Mouse (Mus musculus): ENCODE measurements at regions not wholly inside any gene's neighbourhood (a gene's known extent, or its start where the extent isn't known, plus 50 kb on each side); places are given as distances from the start of the nearest gene placed in this dataset.

GRCm38 (mm10) chr8:87229182-87229581 is 243.2 kb downstream of the Cbln1 start:
- H3K4me1 ChIP-seq (ENCODE audit: control insufficient read depth, insufficient read depth, low read length): no peaks in the 10 kb centered on the region
- WGBS: 90% methylated on average over 6 of the region's 6 CpGs
- no peaks in the 10 kb centered on the region for H3K9me3 ChIP-seq (replicated peaks; ENCODE audit: control insufficient read depth, low read length)
- no peak overlapping the region for H3K27ac ChIP-seq (ENCODE audit: low read length)
- H3K36me3 ChIP-seq (ENCODE audit: control insufficient read depth, insufficient read depth): no peaks in the 10 kb centered on the region
- no peak overlapping the region for H3K4me2 ChIP-seq (ENCODE audit: low read depth, low read length)
- no peaks in the 10 kb centered on the region for H3K27me3 ChIP-seq (ENCODE audit: control insufficient read depth, insufficient read depth, low read length)
- ATAC-seq (replicated peaks; ENCODE audit: extremely low read depth, insufficient read depth, low FRiP score): no peak
- H3K4me3 ChIP-seq (ENCODE audit: low read length): no peak overlapping the region
- no peak overlapping the region for H3K9ac ChIP-seq (ENCODE audit: low read length)

GRCm38 (mm10) chr8:87228777-87229176 is 243.6 kb downstream of the Cbln1 start:
- no peak overlapping the region for H3K9ac ChIP-seq (ENCODE audit: low read length)
- no peak overlapping the region for H3K27ac ChIP-seq (ENCODE audit: low read length)
- H3K9me3 ChIP-seq (replicated peaks; ENCODE audit: control insufficient read depth, low read length): no peaks in the 10 kb centered on the region
- no peak for ATAC-seq (replicated peaks; ENCODE audit: extremely low read depth, insufficient read depth, low FRiP score)
- no peaks in the 10 kb centered on the region for H3K27me3 ChIP-seq (ENCODE audit: control insufficient read depth, insufficient read depth, low read length)
- 83% methylated on average over 6 of the region's 6 CpGs for WGBS
- H3K4me1 ChIP-seq (ENCODE audit: control insufficient read depth, insufficient read depth, low read length): no peaks in the 10 kb centered on the region
- no peak overlapping the region for H3K4me2 ChIP-seq (ENCODE audit: low read depth, low read length)
- no peak overlapping the region for H3K4me3 ChIP-seq (ENCODE audit: low read length)
- no peaks in the 10 kb centered on the region for H3K36me3 ChIP-seq (ENCODE audit: control insufficient read depth, insufficient read depth)

GRCm38 (mm10) chr8:87225504-87226425 is 246.6 kb downstream of the Cbln1 start:
- 70% methylated on average over 11 of the region's 11 CpGs for WGBS
- H3K27ac ChIP-seq (ENCODE audit: low read length): no peak overlapping the region
- H3K4me2 ChIP-seq (ENCODE audit: low read depth, low read length): no peak overlapping the region
- no peaks in the 10 kb centered on the region for H3K36me3 ChIP-seq (ENCODE audit: control insufficient read depth, insufficient read depth)
- H3K9me3 ChIP-seq (replicated peaks; ENCODE audit: control insufficient read depth, low read length): 0 out of 2 replicates have a peak, but pooled peaks cover 3% of the 10 kb centered on the region
- no peak overlapping the region for H3K9ac ChIP-seq (ENCODE audit: low read length)
- H3K4me3 ChIP-seq (ENCODE audit: low read length): no peak overlapping the region
- H3K27me3 ChIP-seq (ENCODE audit: control insufficient read depth, insufficient read depth, low read length): no peaks in the 10 kb centered on the region
- H3K4me1 ChIP-seq (ENCODE audit: control insufficient read depth, insufficient read depth, low read length): no peaks in the 10 kb centered on the region
- no peak for ATAC-seq (replicated peaks; ENCODE audit: extremely low read depth, insufficient read depth, low FRiP score)

DNA sequence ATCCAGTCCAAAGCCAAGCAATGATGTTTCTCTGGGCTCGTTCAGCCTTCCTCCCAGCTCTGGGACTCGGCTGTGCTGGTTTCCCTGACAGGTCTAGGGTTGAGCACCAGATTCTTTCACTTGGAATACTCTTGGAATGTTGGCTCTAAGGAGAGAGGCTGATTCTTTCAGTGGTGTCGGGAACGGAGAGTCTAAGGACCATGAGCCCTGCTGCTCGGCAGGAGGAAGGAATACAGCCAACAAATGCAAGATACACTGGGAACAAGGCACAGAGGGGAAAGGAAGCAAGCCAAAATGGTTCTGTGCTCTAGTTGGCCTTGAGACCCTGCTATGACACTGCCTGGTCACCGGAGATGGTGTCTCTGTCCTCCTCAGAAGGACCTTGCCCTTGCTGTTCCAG is 251.8 kb downstream of the Cbln1 start:
- Histone ChIP-seq H3K4me2 (ENCODE audit: low read depth, low read length) (no peak overlapping the region), H3K4me1 (ENCODE audit: control insufficient read depth, insufficient read depth, low read length) (no peaks in the 10 kb centered on the region), H3K27ac (ENCODE audit: low read length) (no peak overlapping the region), H3K27me3 (ENCODE audit: control insufficient read depth, insufficient read depth, low read length) (no peaks in the 10 kb centered on the region; the same call in 1 of the 2 replicates), H3K9me3 (replicated peaks; ENCODE audit: control insufficient read depth, low read length) (0 out of 2 replicates have a peak, but pooled peaks cover 3% of the 10 kb centered on the region), H3K4me3 (ENCODE audit: low read length) (no peak overlapping the region), H3K9ac (ENCODE audit: low read length) (no peak overlapping the region), H3K36me3 (ENCODE audit: control insufficient read depth, insufficient read depth) (no peaks in the 10 kb centered on the region)
- 76% methylated on average over 6 of the region's 6 CpGs for WGBS
- no peak for ATAC-seq (replicated peaks; ENCODE audit: extremely low read depth, insufficient read depth, low FRiP score)

DNA sequence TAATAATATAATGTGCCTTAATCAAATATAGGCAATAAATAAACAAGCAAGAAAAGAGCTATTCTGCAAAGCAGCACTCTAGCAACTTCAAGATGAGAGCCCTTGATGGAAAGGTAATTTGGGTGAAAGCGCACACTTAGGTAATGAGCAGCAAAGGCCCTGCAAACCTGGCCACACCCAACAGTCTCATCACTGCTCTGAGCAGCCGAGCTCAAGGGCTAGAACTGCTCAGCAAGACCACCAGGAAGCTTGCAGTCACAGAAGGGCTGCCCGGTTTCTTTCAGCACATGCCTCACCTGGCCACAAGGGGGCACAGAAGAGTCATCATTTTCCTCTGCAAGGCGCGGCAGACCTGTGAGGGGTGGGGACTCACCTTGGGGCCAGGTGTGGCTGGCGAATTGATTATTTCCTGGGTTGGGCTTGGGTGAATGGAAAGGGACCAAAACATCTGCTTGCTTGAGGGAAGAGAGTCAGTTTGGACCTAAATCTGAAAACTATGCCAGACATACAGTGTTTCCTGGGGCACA is 253.4 kb downstream of the Cbln1 start:
- no peak overlapping the region for H3K27ac ChIP-seq (ENCODE audit: low read length)
- no peaks in the 10 kb centered on the region; the same call in 1 of the 2 replicates for H3K27me3 ChIP-seq (ENCODE audit: control insufficient read depth, insufficient read depth, low read length)
- H3K36me3 ChIP-seq (ENCODE audit: control insufficient read depth, insufficient read depth): no peaks in the 10 kb centered on the region
- H3K9ac ChIP-seq (ENCODE audit: low read length): no peak overlapping the region
- H3K4me3 ChIP-seq (ENCODE audit: low read length): no peak overlapping the region
- no peaks in the 10 kb centered on the region for H3K4me1 ChIP-seq (ENCODE audit: control insufficient read depth, insufficient read depth, low read length)
- WGBS: 15% methylated on average over 6 of the region's 6 CpGs
- H3K9me3 ChIP-seq (replicated peaks; ENCODE audit: control insufficient read depth, low read length): 0 out of 2 replicates have a peak, but pooled peaks cover 3% of the 10 kb centered on the region
- ATAC-seq (replicated peaks; ENCODE audit: extremely low read depth, insufficient read depth, low FRiP score): no peak
- no peak overlapping the region for H3K4me2 ChIP-seq (ENCODE audit: low read depth, low read length)

- H3K27ac ChIP-seq (ENCODE audit: low read length): no peak overlapping the region
Observed at GRCm38 (mm10) chr8:87214962-87215361, 257.4 kb downstream of the Cbln1 start.

DNA sequence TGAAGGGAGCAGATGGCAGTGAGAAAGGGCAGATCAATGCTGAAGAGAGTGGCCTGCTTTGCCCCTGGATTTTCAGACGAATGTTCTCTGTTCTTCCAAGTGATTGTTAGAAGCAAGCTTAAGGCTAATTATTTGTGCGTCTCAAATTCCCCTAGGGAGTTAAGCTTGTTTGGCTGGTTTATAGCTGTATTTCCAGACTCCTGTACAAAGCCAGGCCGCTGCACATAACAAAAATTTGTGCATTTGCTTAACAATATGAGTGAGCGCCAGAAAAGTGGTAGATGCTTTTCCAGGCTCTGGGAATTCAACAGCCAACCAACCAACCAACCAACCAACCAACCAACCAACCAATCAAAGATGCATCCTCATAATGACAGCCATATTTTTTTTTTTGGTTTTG is 261.9 kb downstream of the Cbln1 start:
- Histone ChIP-seq H3K36me3 (ENCODE audit: control insufficient read depth, insufficient read depth) (no peaks in the 10 kb centered on the region), H3K27ac (ENCODE audit: low read length) (no peak overlapping the region), H3K4me1 (ENCODE audit: control insufficient read depth, insufficient read depth, low read length) (no peaks in the 10 kb centered on the region), H3K4me3 (ENCODE audit: low read length) (no peak overlapping the region), H3K27me3 (ENCODE audit: control insufficient read depth, insufficient read depth, low read length) (no peaks in the 10 kb centered on the region), H3K4me2 (ENCODE audit: low read depth, low read length) (no peak overlapping the region), H3K9me3 (replicated peaks; ENCODE audit: control insufficient read depth, low read length) (no peaks in the 10 kb centered on the region), H3K9ac (ENCODE audit: low read length) (no peak overlapping the region)
- WGBS: 76% methylated on average over 4 of the region's 4 CpGs
- no peak for ATAC-seq (replicated peaks; ENCODE audit: extremely low read depth, insufficient read depth, low FRiP score)

More at GRCm38 (mm10) chr8:87214962-87215361, 257.4 kb downstream of the Cbln1 start:
- 73% methylated on average over 10 of the region's 10 CpGs for WGBS
- Histone ChIP-seq H3K9me3 (replicated peaks; ENCODE audit: control insufficient read depth, low read length) (no peaks in the 10 kb centered on the region), H3K9ac (ENCODE audit: low read length) (no peak overlapping the region), H3K4me1 (ENCODE audit: control insufficient read depth, insufficient read depth, low read length) (no peaks in the 10 kb centered on the region), H3K4me3 (ENCODE audit: low read length) (no peak overlapping the region), H3K27me3 (ENCODE audit: control insufficient read depth, insufficient read depth, low read length) (no peaks in the 10 kb centered on the region; the same call in 1 of the 2 replicates), H3K36me3 (ENCODE audit: control insufficient read depth, insufficient read depth) (no peaks in the 10 kb centered on the region), H3K4me2 (ENCODE audit: low read depth, low read length) (no peak overlapping the region)
- no peak for ATAC-seq (replicated peaks; ENCODE audit: extremely low read depth, insufficient read depth, low FRiP score)

DNA sequence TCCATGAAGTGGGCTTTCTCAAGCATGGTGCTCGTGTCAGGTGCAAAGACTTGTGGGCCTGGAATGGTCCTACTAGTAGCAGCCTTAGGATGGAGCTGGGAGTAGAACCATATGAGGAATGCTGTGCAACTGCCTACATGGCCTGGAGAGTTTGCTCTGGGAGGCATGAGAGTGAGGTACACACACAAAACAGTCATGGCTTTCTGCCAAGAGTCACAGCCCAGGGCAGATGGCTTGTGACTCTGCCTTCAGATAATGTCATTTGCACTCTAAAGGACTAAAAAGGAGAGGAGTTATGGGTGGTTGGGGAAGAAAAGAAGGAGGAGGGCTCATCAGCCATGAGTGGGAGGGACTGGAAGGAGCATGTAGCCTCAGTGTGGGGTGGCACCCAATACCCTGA is 263.1 kb downstream of the Cbln1 start:
- 76% methylated on average over 1 of the region's 1 CpGs for WGBS
- Histone ChIP-seq H3K4me1 (ENCODE audit: control insufficient read depth, insufficient read depth, low read length) (no peaks in the 10 kb centered on the region), H3K9ac (ENCODE audit: low read length) (no peak overlapping the region), H3K27me3 (ENCODE audit: control insufficient read depth, insufficient read depth, low read length) (no peaks in the 10 kb centered on the region), H3K4me2 (ENCODE audit: low read depth, low read length) (no peak overlapping the region), H3K4me3 (ENCODE audit: low read length) (no peak overlapping the region), H3K9me3 (replicated peaks; ENCODE audit: control insufficient read depth, low read length) (no peaks in the 10 kb centered on the region), H3K27ac (ENCODE audit: low read length) (no peak overlapping the region), H3K36me3 (ENCODE audit: control insufficient read depth, insufficient read depth) (no peaks in the 10 kb centered on the region)
- ATAC-seq (replicated peaks; ENCODE audit: extremely low read depth, insufficient read depth, low FRiP score): no peak

- no peak overlapping the region for H3K4me3 ChIP-seq (ENCODE audit: low read length)
- no peak overlapping the region for H3K27ac ChIP-seq (ENCODE audit: low read length)
- no peaks in the 10 kb centered on the region for H3K36me3 ChIP-seq (ENCODE audit: control insufficient read depth, insufficient read depth)
- H3K9me3 ChIP-seq (replicated peaks; ENCODE audit: control insufficient read depth, low read length): no peaks in the 10 kb centered on the region
- no peaks in the 10 kb centered on the region for H3K27me3 ChIP-seq (ENCODE audit: control insufficient read depth, insufficient read depth, low read length)
- no peak overlapping the region for H3K9ac ChIP-seq (ENCODE audit: low read length)
- no peak for ATAC-seq (replicated peaks; ENCODE audit: extremely low read depth, insufficient read depth, low FRiP score)
- H3K4me2 ChIP-seq (ENCODE audit: low read depth, low read length): no peak overlapping the region
- H3K4me1 ChIP-seq (ENCODE audit: control insufficient read depth, insufficient read depth, low read length): no peaks in the 10 kb centered on the region
Observed at GRCm38 (mm10) chr8:87208036-87208435, 264.4 kb downstream of the Cbln1 start.
